Mouse (Mus musculus) forebrain, embryonic 16.5 days (tissue): ENCODE data around the gene Lrrc38. TPM values are rescaled to one million over a fixed set of nuclear protein-coding genes. Genes with fewer than 3 reads are reported as not detected.
"Not testable (repeated sequence)": the region's sequence is repeated elsewhere in the genome, so short reads cannot be mapped to it uniquely, and the experiment has no call there.

Source experiments
- ATAC-seq: fragments of 200-750 bp; cut with Nextera tagmentation; 2 replicates; pipeline ENCODE4 v1.8.0; 2017; ENCODE audit warnings: mild to moderate bottlenecking, moderate library complexity
- H3K27ac ChIP-seq: fragments of 300-500 bp; sonication (generic); 2 replicates; pipeline ENCODE4 v1.5.1; 2014; ENCODE audit warnings: low read length, control low read depth
- H3K27me3 ChIP-seq: fragments of 300-500 bp; sonication (generic); replicated peaks from 2 replicates; pipeline ENCODE4 v1.6.1; 2014; ENCODE audit warnings: low read length; ENCODE audit not compliant: control insufficient read depth, insufficient read depth
- H3K36me3 ChIP-seq: fragments of 300-500 bp; sonication (generic); 2 replicates; pipeline ENCODE4 v1.6.1; 2014; ENCODE audit not compliant: control insufficient read depth, insufficient read depth
- H3K4me1 ChIP-seq: fragments of 300-500 bp; sonication (generic); replicated peaks from 2 replicates; pipeline ENCODE4 v1.6.1; 2014; ENCODE audit warnings: low read length; ENCODE audit not compliant: control insufficient read depth, insufficient read depth
- H3K4me2 ChIP-seq: fragments of 300-500 bp; sonication (generic); 2 replicates; pipeline ENCODE4 v1.6.1; 2014; ENCODE audit warnings: mild to moderate bottlenecking, low read length, control low read depth
- H3K4me3 ChIP-seq: fragments of 300-500 bp; sonication (generic); replicated peaks from 2 replicates; pipeline ENCODE4 v1.5.1; 2014; ENCODE audit warnings: mild to moderate bottlenecking, low read length, control low read depth
- H3K9ac ChIP-seq: fragments of 300-500 bp; sonication (generic); replicated peaks from 2 replicates; pipeline ENCODE4 v1.6.1; 2014; ENCODE audit warnings: low read depth, low read length, control low read depth
- H3K9me3 ChIP-seq: fragments of 300-500 bp; sonication (generic); 2 replicates; pipeline ENCODE4 v1.6.1; 2016; ENCODE audit warnings: low read length; ENCODE audit not compliant: control insufficient read depth
- WGBS: fragments of 180-500 bp; shearing (Covaris S2); extraction: QIAGEN DNeasy Blood & Tissue Kit; methylation state at CpG from one replicate; pipeline ENCODE4 v1.1.7; 2014; 5-methylcytosine and 5-hydroxymethylcytosine counted together
- polyA plus RNA-seq: library from polyadenylated mRNA; unstranded; fragments of >200 nt; fragmentation: Nextera tagmentation; extraction: Ambion mirVana; gene quantifications from 2 replicates; pipeline ENCODE4 v1.2.1, GENCODE M21; 2015

The Lrrc38 gene
- polyA plus RNA-seq, 1 experiment from 2014 or later = 0.09 TPM

- Histone ChIP-seq H3K9ac (no peak overlapping the region), H3K9me3 (no peaks in the 10 kb centered on the region), H3K4me3 (no peak overlapping the region), H3K27me3 (no peaks in the 10 kb centered on the region), H3K36me3 (no peaks in the 10 kb centered on the region), H3K4me1 (no peaks in the 10 kb centered on the region), H3K4me2 (no peak overlapping the region), H3K27ac (no peak overlapping the region)
- no peak for ATAC-seq
- 80% methylated on average over 7 of the region's 7 CpGs for WGBS
These were observed 8.1 kb upstream of the Lrrc38 start for GRCm38 (mm10) chr4:143341470-143341869.

GRCm38 (mm10) chr4:143345491-143345890 lies 4.1 kb upstream of the Lrrc38 start:
- H3K9me3 ChIP-seq, ATAC-seq, H3K4me3 ChIP-seq, H3K4me2 ChIP-seq, H3K9ac ChIP-seq, H3K36me3 ChIP-seq, H3K27ac ChIP-seq: not testable (repeated sequence)
- 90% methylated on average over 5 of the region's 5 CpGs for WGBS
- Histone ChIP-seq H3K4me1 (peaks cover 14% of the 10 kb centered on the region), H3K27me3 (peaks cover 23% of the 10 kb centered on the region)

- Histone ChIP-seq H3K27me3 (peaks cover 37% of the 10 kb centered on the region), H3K36me3 (no peaks in the 10 kb centered on the region), H3K27ac (no peak overlapping the region), H3K4me1 (peaks cover 15% of the 10 kb centered on the region), H3K9ac (no peak overlapping the region), H3K4me3 (no peak overlapping the region), H3K4me2 (no peak overlapping the region), H3K9me3 (no peaks in the 10 kb centered on the region)
- 25% methylated on average over 5 of the region's 5 CpGs for WGBS
- ATAC-seq = no peak
These were observed 879 bp upstream of the Lrrc38 start for GRCm38 (mm10) chr4:143348678-143349077.

- peak overlapping the region; percentile 96 for H3K4me2 ChIP-seq
- H3K4me1 ChIP-seq = peaks cover 15% of the 10 kb centered on the region
- peak overlapping the region; percentile 50 for H3K4me3 ChIP-seq
- ATAC-seq = peak; percentile 36; the same call in 1 of the 2 replicates
- no peaks in the 10 kb centered on the region for H3K9me3 ChIP-seq
- no peaks in the 10 kb centered on the region for H3K36me3 ChIP-seq
- H3K27ac ChIP-seq = no peak overlapping the region
- peaks cover 37% of the 10 kb centered on the region for H3K27me3 ChIP-seq
- H3K9ac ChIP-seq = peak overlapping the region; percentile 48
- 3% methylated on average over 71 of the region's 72 CpGs for WGBS
These were observed 774 bp downstream of the Lrrc38 start for GRCm38 (mm10) chr4:143350047-143351015.

- H3K4me2 ChIP-seq = no peak overlapping the region
- no peaks in the 10 kb centered on the region for H3K9me3 ChIP-seq
- no peak for ATAC-seq
- 71% methylated on average over 4 of the region's 4 CpGs for WGBS
- no peak overlapping the region for H3K4me3 ChIP-seq
- H3K9ac ChIP-seq = no peak overlapping the region
- H3K27ac ChIP-seq = no peak overlapping the region
- H3K27me3 ChIP-seq = peaks cover 37% of the 10 kb centered on the region
- H3K36me3 ChIP-seq = no peaks in the 10 kb centered on the region
- peaks cover 15% of the 10 kb centered on the region for H3K4me1 ChIP-seq
These were observed 2.7 kb downstream of the Lrrc38 start for GRCm38 (mm10) chr4:143352301-143352700.

- Histone ChIP-seq H3K4me3 (no peak overlapping the region), H3K27me3 (no peaks in the 10 kb centered on the region), H3K36me3 (no peaks in the 10 kb centered on the region), H3K9me3 (no peaks in the 10 kb centered on the region), H3K4me1 (no peaks in the 10 kb centered on the region), H3K27ac (no peak overlapping the region), H3K9ac (no peak overlapping the region), H3K4me2 (no peak overlapping the region)
- WGBS = 70% methylated on average over 10 of the region's 10 CpGs
- ATAC-seq = no peak
These were observed 12.0 kb downstream of the Lrrc38 start for GRCm38 (mm10) chr4:143361520-143361919.

GRCm38 (mm10) chr4:143366415-143367041 lies 17.0 kb downstream of the Lrrc38 start:
- 21% methylated on average over 15 of the region's 15 CpGs for WGBS
- H3K36me3 ChIP-seq = no peaks in the 10 kb centered on the region
- H3K4me3 ChIP-seq = no peak overlapping the region
- no peaks in the 10 kb centered on the region for H3K27me3 ChIP-seq
- no peaks in the 10 kb centered on the region; the same call in 1 of the 2 replicates for H3K9me3 ChIP-seq
- ATAC-seq = no peak
- H3K27ac ChIP-seq = no peak overlapping the region
- H3K4me1 ChIP-seq = no peaks in the 10 kb centered on the region
- no peak overlapping the region for H3K4me2 ChIP-seq
- no peak overlapping the region for H3K9ac ChIP-seq

- H3K4me1 ChIP-seq = no peaks in the 10 kb centered on the region
- no peaks in the 10 kb centered on the region for H3K36me3 ChIP-seq
- peak; percentile 18; the same call in 1 of the 2 replicates for ATAC-seq
- H3K9me3 ChIP-seq = no peaks in the 10 kb centered on the region
- H3K27ac ChIP-seq = no peak overlapping the region
- H3K9ac ChIP-seq = no peak overlapping the region
- H3K4me3 ChIP-seq = no peak overlapping the region
- H3K27me3 ChIP-seq = no peaks in the 10 kb centered on the region
- WGBS = 34% methylated on average over 7 of the region's 7 CpGs
- H3K4me2 ChIP-seq = no peak overlapping the region
These were observed 29.9 kb downstream of the Lrrc38 start for GRCm38 (mm10) chr4:143379480-143379879.

GRCm38 (mm10) chr4:143379931-143380715 lies 30.6 kb downstream of the Lrrc38 start:
- Histone ChIP-seq H3K27ac (no peak overlapping the region), H3K27me3 (no peaks in the 10 kb centered on the region), H3K9me3 (no peaks in the 10 kb centered on the region), H3K4me1 (no peaks in the 10 kb centered on the region), H3K36me3 (no peaks in the 10 kb centered on the region), H3K4me3 (no peak overlapping the region), H3K4me2 (no peak overlapping the region), H3K9ac (no peak overlapping the region)
- ATAC-seq = peak; percentile 40; the same call in 1 of the 2 replicates
- WGBS = 33% methylated on average over 15 of the region's 15 CpGs
